Mouse (Mus musculus) NIH3T3 (cell line): ENCODE data around the gene Npffr2.
A peak's percentile ranks its signal among the peaks of the same experiment; 100 is the strongest.
"Not testable (repeated sequence)": the region's sequence is repeated elsewhere in the genome, so short reads cannot be mapped to it uniquely, and the experiment has no call there.

Source experiments
- DNase-seq: peaks from one replicate; pipeline ENCODE4 v3.0.0-alpha.2; 2012; ENCODE audit warnings: low read depth

Gene Npffr2

GRCm38 (mm10) chr5:89526878-89527578 is at the start of gene Npffr2:
Npffr2 (plus strand) TSS chr5:89527429.
- DNase-seq: no peak

GRCm38 (mm10) chr5:89492560-89492959 is 34.7 kb upstream of the Npffr2 start:
- no peak for DNase-seq

- DNase-seq: peak; percentile 24
Measured at GRCm38 (mm10) chr5:89500182-89500581, 27.0 kb upstream of the Npffr2 start.

- DNase-seq: no peak
Measured at GRCm38 (mm10) chr5:89518641-89519040, 8.6 kb upstream of the Npffr2 start.

GRCm38 (mm10) chr5:89526181-89526778 is 949 bp upstream of the Npffr2 start:
- no peak for DNase-seq

GRCm38 (mm10) chr5:89528951-89529350 is 1.7 kb downstream of the Npffr2 start:
- no peak for DNase-seq

- DNase-seq: no peak
Measured at GRCm38 (mm10) chr5:89529391-89529790, 2.2 kb downstream of the Npffr2 start.

GRCm38 (mm10) chr5:89536018-89536417 is 8.8 kb downstream of the Npffr2 start:
- no peak for DNase-seq

- DNase-seq: no peak
Measured at GRCm38 (mm10) chr5:89542472-89542871, 15.2 kb downstream of the Npffr2 start.

- DNase-seq: peak; percentile 59
Measured at GRCm38 (mm10) chr5:89543476-89543875, 16.2 kb downstream of the Npffr2 start.

- not testable (repeated sequence) for DNase-seq
Measured at GRCm38 (mm10) chr5:89559118-89559517, 31.9 kb downstream of the Npffr2 start.

- DNase-seq: no peak
Measured at GRCm38 (mm10) chr5:89561381-89561780, 34.2 kb downstream of the Npffr2 start.

GRCm38 (mm10) chr5:89578678-89579077 is 51.4 kb downstream of the Npffr2 start:
- DNase-seq: peak; percentile 28

GRCm38 (mm10) chr5:89579181-89579580 is 52.0 kb downstream of the Npffr2 start:
- no peak for DNase-seq

- DNase-seq: no peak
Measured at GRCm38 (mm10) chr5:89581143-89581542, 53.9 kb downstream of the Npffr2 start.

GRCm38 (mm10) chr5:89581742-89582366 is 54.6 kb downstream of the Npffr2 start:
- no peak for DNase-seq

GRCm38 (mm10) chr5:89585021-89585420 is 57.8 kb downstream of the Npffr2 start:
- no peak for DNase-seq

- no peak for DNase-seq
Measured at GRCm38 (mm10) chr5:89592301-89592700, 65.1 kb downstream of the Npffr2 start.

GRCm38 (mm10) chr5:89611322-89612015 is 84.2 kb downstream of the Npffr2 start:
- no peak for DNase-seq

GRCm38 (mm10) chr5:89612262-89612661 is 85.0 kb downstream of the Npffr2 start:
- no peak for DNase-seq

- no peak for DNase-seq
Measured at GRCm38 (mm10) chr5:89631599-89631998, 104.4 kb downstream of the Npffr2 start.
